Mouse (Mus musculus) heart, embryonic 14.5 days (tissue): ENCODE measurements at regions not wholly inside any gene's neighbourhood (a gene's known extent, or its start where the extent isn't known, plus 50 kb on each side); places are given as distances from the start of the nearest gene placed in this dataset.

ENCODE experiments used
- ATAC-seq: fragments of 200-750 bp; cut with Nextera tagmentation; 2 replicates; pipeline ENCODE4 v1.8.0; 2017; ENCODE audit warnings: low read depth, moderate TSS enrichment; ENCODE audit not compliant: insufficient number of reproducible peaks, insufficient read depth, low FRiP score
- H3K27ac ChIP-seq, 2 experiments: fragments of 200-500 bp in 1 of 2; fragments of 300-500 bp in 1 of 2; sonication (generic) in 1 of 2; replicated peaks in 1 of 2; 2 replicates each; pipeline ENCODE4 v1.5.1; 2012 to 2014; ENCODE audit warnings: low read depth in 2 of 2, low read length in 2 of 2, control low read depth in 1 of 2, mild to moderate bottlenecking in 1 of 2, mixed read lengths in 1 of 2; ENCODE audit not compliant: control insufficient read depth in 1 of 2, insufficient read depth in 1 of 2
- H3K27me3 ChIP-seq: fragments of 300-500 bp; sonication (generic); 2 replicates; pipeline ENCODE4 v1.6.1; 2014; ENCODE audit warnings: mild to moderate bottlenecking, low read length, control low read depth; ENCODE audit not compliant: control insufficient read depth, insufficient read depth
- H3K36me3 ChIP-seq: fragments of 300-500 bp; sonication (generic); 2 replicates; pipeline ENCODE4 v1.6.1; 2014; ENCODE audit warnings: mild to moderate bottlenecking, control low read depth, low read length, mixed read lengths; ENCODE audit not compliant: control insufficient read depth, insufficient read depth
- H3K4me1 ChIP-seq, 2 experiments: fragments of 200-500 bp in 1 of 2; fragments of 300-500 bp in 1 of 2; sonication (generic) in 1 of 2; 2 replicates each; pipeline ENCODE4 v1.6.1; 2012 to 2014; ENCODE audit warnings: low read length in 2 of 2, control low read depth in 1 of 2, mixed read lengths in 1 of 2; ENCODE audit not compliant: control insufficient read depth in 2 of 2, insufficient read depth in 2 of 2
- H3K4me2 ChIP-seq: fragments of 300-500 bp; sonication (generic); 2 replicates; pipeline ENCODE4 v1.6.1; 2014; ENCODE audit warnings: mild to moderate bottlenecking, low read length
- H3K4me3 ChIP-seq, 2 experiments: fragments of 200-500 bp in 1 of 2; fragments of 300-500 bp in 1 of 2; sonication (generic) in 1 of 2; 2 replicates each; pipeline ENCODE4 v1.5.1; 2012 to 2014; ENCODE audit warnings: low read length in 2 of 2, mild to moderate bottlenecking in 2 of 2, control low read depth in 1 of 2, low read depth in 1 of 2, moderate library complexity in 1 of 2; ENCODE audit not compliant: control insufficient read depth in 1 of 2, insufficient read depth in 1 of 2
- H3K9ac ChIP-seq: fragments of 300-500 bp; sonication (generic); 2 replicates; pipeline ENCODE4 v1.6.1; 2014; ENCODE audit warnings: mild to moderate bottlenecking, low read length
- H3K9me3 ChIP-seq: fragments of 300-500 bp; sonication (generic); 2 replicates; pipeline ENCODE4 v1.6.1; 2016; ENCODE audit warnings: low read length, control low read depth; ENCODE audit not compliant: control insufficient read depth
- WGBS: fragments of 180-500 bp; shearing (Covaris S2); extraction: QIAGEN DNeasy Blood & Tissue Kit; methylation state at CpG from one replicate; pipeline ENCODE4 v1.1.7; 2014; 5-methylcytosine and 5-hydroxymethylcytosine counted together

- Histone ChIP-seq H3K27ac (no peak overlapping the region), H3K36me3 (no peaks in the 10 kb centered on the region), H3K4me2 (no peak overlapping the region), H3K27me3 (no peaks in the 10 kb centered on the region), H3K4me3 (no peak overlapping the region), H3K9me3 (no peaks in the 10 kb centered on the region), H3K4me1 (peaks cover 3 to 4% of the 10 kb centered on the region in 2 experiments; a peak in 1 of 4 replicates), H3K9ac (no peak overlapping the region)
- WGBS = 23% methylated on average over 7 of the region's 7 CpGs
- ATAC-seq = no peak
These were observed 158.2 kb downstream of the Gm10295 start for GRCm38 (mm10) chr7:71193131-71193530.

- H3K27ac ChIP-seq = no peak overlapping the region
These were observed 161.0 kb downstream of the Gm10295 start for GRCm38 (mm10) chr7:71190161-71190711.

GRCm38 (mm10) chr7:71189757-71190156, 161.5 kb downstream of the Gm10295 start:
- H3K4me3 ChIP-seq = no peak overlapping the region
- peaks cover 4% of the 10 kb centered on the region in 2 experiments; a peak in 1 of 4 replicates for H3K4me1 ChIP-seq
- no peaks in the 10 kb centered on the region for H3K9me3 ChIP-seq
- H3K9ac ChIP-seq = no peak overlapping the region
- no peak overlapping the region for H3K27ac ChIP-seq
- no peaks in the 10 kb centered on the region for H3K27me3 ChIP-seq
- WGBS = 82% methylated on average over 6 of the region's 6 CpGs
- H3K36me3 ChIP-seq = no peaks in the 10 kb centered on the region
- no peak overlapping the region for H3K4me2 ChIP-seq
- ATAC-seq = no peak

More at GRCm38 (mm10) chr7:71190161-71190711, 161.0 kb downstream of the Gm10295 start:
- Histone ChIP-seq H3K4me2 (no peak overlapping the region), H3K27me3 (no peaks in the 10 kb centered on the region), H3K9ac (no peak overlapping the region), H3K36me3 (no peaks in the 10 kb centered on the region), H3K9me3 (no peaks in the 10 kb centered on the region), H3K4me1 (peaks cover 4% of the 10 kb centered on the region in 2 experiments; a peak in 1 of 4 replicates), H3K4me3 (no peak overlapping the region)
- 85% methylated on average over 12 of the region's 12 CpGs for WGBS
- ATAC-seq = no peak

GRCm38 (mm10) chr7:71188119-71188518, 163.2 kb downstream of the Gm10295 start:
- no peaks in the 10 kb centered on the region for H3K27me3 ChIP-seq
- no peak overlapping the region for H3K4me3 ChIP-seq
- no peak overlapping the region for H3K9ac ChIP-seq
- no peak overlapping the region for H3K27ac ChIP-seq
- no peak for ATAC-seq
- H3K4me2 ChIP-seq = no peak overlapping the region
- H3K9me3 ChIP-seq = no peaks in the 10 kb centered on the region
- 16% methylated on average over 6 of the region's 6 CpGs for WGBS
- peaks cover 3% of the 10 kb centered on the region in 2 experiments; a peak in 1 of 4 replicates for H3K4me1 ChIP-seq
- no peaks in the 10 kb centered on the region for H3K36me3 ChIP-seq

GRCm38 (mm10) chr7:71174871-71175270, 176.4 kb downstream of the Gm10295 start:
- no peaks in the 10 kb centered on the region for H3K9me3 ChIP-seq
- ATAC-seq = no peak
- H3K27ac ChIP-seq = no peak overlapping the region
- no peaks in the 10 kb centered on the region for H3K4me1 ChIP-seq
- H3K4me3 ChIP-seq = no peak overlapping the region
- H3K9ac ChIP-seq = no peak overlapping the region
- H3K4me2 ChIP-seq = no peak overlapping the region
- no peaks in the 10 kb centered on the region for H3K36me3 ChIP-seq
- 72% methylated on average over 4 of the region's 4 CpGs for WGBS
- no peaks in the 10 kb centered on the region for H3K27me3 ChIP-seq

GRCm38 (mm10) chr7:71139068-71139467, 212.2 kb downstream of the Gm10295 start:
- no peak for ATAC-seq
- no peak overlapping the region for H3K4me2 ChIP-seq
- H3K36me3 ChIP-seq = no peaks in the 10 kb centered on the region
- WGBS = 56% methylated on average over 5 of the region's 5 CpGs
- no peak overlapping the region for H3K9ac ChIP-seq
- H3K4me3 ChIP-seq = no peak overlapping the region
- no peak overlapping the region for H3K27ac ChIP-seq
- H3K9me3 ChIP-seq = no peaks in the 10 kb centered on the region
- H3K4me1 ChIP-seq = no peaks in the 10 kb centered on the region
- no peaks in the 10 kb centered on the region for H3K27me3 ChIP-seq

GRCm38 (mm10) chr7:71129981-71130380, 221.3 kb downstream of the Gm10295 start:
- no peak overlapping the region for H3K27ac ChIP-seq
- ATAC-seq = no peak
- 89% methylated on average over 1 of the region's 1 CpGs for WGBS
- no peaks in the 10 kb centered on the region for H3K36me3 ChIP-seq
- H3K27me3 ChIP-seq = no peaks in the 10 kb centered on the region
- H3K4me3 ChIP-seq = no peak overlapping the region
- no peak overlapping the region for H3K4me2 ChIP-seq
- H3K9me3 ChIP-seq = no peaks in the 10 kb centered on the region
- no peak overlapping the region for H3K9ac ChIP-seq
- H3K4me1 ChIP-seq = no peaks in the 10 kb centered on the region

GRCm38 (mm10) chr7:71128928-71129327, 222.4 kb downstream of the Gm10295 start:
- no peak overlapping the region for H3K27ac ChIP-seq
- H3K27me3 ChIP-seq = no peaks in the 10 kb centered on the region
- no peak overlapping the region for H3K4me3 ChIP-seq
- 65% methylated on average over 3 of the region's 3 CpGs for WGBS
- no peak for ATAC-seq
- H3K9me3 ChIP-seq = no peaks in the 10 kb centered on the region
- no peak overlapping the region for H3K4me2 ChIP-seq
- H3K36me3 ChIP-seq = no peaks in the 10 kb centered on the region
- no peak overlapping the region for H3K9ac ChIP-seq
- no peaks in the 10 kb centered on the region for H3K4me1 ChIP-seq
